Mouse (Mus musculus) MEL (cell line): ENCODE measurements around the gene Fcho1. TPM values are rescaled to one million over a fixed set of nuclear protein-coding genes. Genes with fewer than 3 reads are reported as not detected.

Experiments used
- DNase-seq: peaks from one replicate; pipeline ENCODE4 v3.0.0; 2011; ENCODE audit warnings: low read depth, low spot score
- H3K27ac ChIP-seq: 2 replicates; pipeline ENCODE4 v1.5.1; 2012; ENCODE audit warnings: low read depth, mild to moderate bottlenecking, control low read depth, low read length, moderate library complexity; ENCODE audit not compliant: control insufficient read depth
- H3K27me3 ChIP-seq, 2 experiments: fragments of 150-350 bp in 1 of 2; sonication (generic) in 1 of 2; 2 replicates each; pipeline ENCODE4 v1.6.1; 2012; ENCODE audit warnings: low read length in 2 of 2, mild to moderate bottlenecking in 2 of 2, improper control_type of control experiment in 1 of 2, moderate library complexity in 1 of 2; ENCODE audit not compliant: insufficient read depth in 2 of 2, control insufficient read depth in 1 of 2
- H3K36me3 ChIP-seq, 2 experiments: 2 replicates each; pipeline ENCODE4 v1.6.1; 2012 to 2014; ENCODE audit warnings: low read length in 2 of 2, improper control_type of control experiment in 1 of 2, inconsistent platforms in 1 of 2, mild to moderate bottlenecking in 1 of 2; ENCODE audit not compliant: insufficient read depth in 2 of 2, control insufficient read depth in 1 of 2
- H3K4me1 ChIP-seq, 2 experiments: fragments of 150-350 bp in 1 of 2; sonication (generic) in 1 of 2; 2 replicates each; pipeline ENCODE4 v1.6.1; 2012; ENCODE audit warnings: low read length in 2 of 2, improper control_type of control experiment in 1 of 2, mild to moderate bottlenecking in 1 of 2; ENCODE audit not compliant: insufficient read depth in 2 of 2, control insufficient read depth in 1 of 2
- H3K4me3 ChIP-seq, 2 experiments: fragments of 150-350 bp in 1 of 2; sonication (generic) in 1 of 2; 2 replicates each; pipeline ENCODE4 v1.5.1; 2012; ENCODE audit warnings: low read depth in 2 of 2, low read length in 2 of 2, mild to moderate bottlenecking in 2 of 2, moderate library complexity in 2 of 2, control low read depth in 1 of 2, improper control_type of control experiment in 1 of 2; ENCODE audit not compliant: control insufficient read depth in 1 of 2, insufficient read depth in 1 of 2
- H3K79me2 ChIP-seq: 2 replicates; pipeline ENCODE4 v1.6.1; 2012; ENCODE audit warnings: mild to moderate bottlenecking, low read length, moderate library complexity; ENCODE audit not compliant: control insufficient read depth, poor library complexity, insufficient read depth
- H3K9ac ChIP-seq: 2 replicates; pipeline ENCODE4 v1.6.1; 2012; ENCODE audit warnings: low read depth, mild to moderate bottlenecking, control low read depth, low read length, moderate library complexity; ENCODE audit not compliant: control insufficient read depth, poor library complexity, severe bottlenecking
- H3K9me3 ChIP-seq: fragments of 150-350 bp; sonication (generic); replicated peaks from 2 replicates; pipeline ENCODE4 v1.6.1; 2012; ENCODE audit warnings: mild to moderate bottlenecking, low read length, improper control_type of control experiment, moderate library complexity; ENCODE audit not compliant: insufficient read depth
- BHLHE40 ChIP-seq: IDR thresholded peaks from 2 replicates; pipeline ENCODE4 v1.6.1; 2012; ENCODE audit warnings: low read depth, mild to moderate bottlenecking, inconsistent platforms, low read length, improper control_type of control experiment, borderline replicate concordance
- CHD1 ChIP-seq: IDR thresholded peaks from 2 replicates; pipeline ENCODE4 v1.6.1; 2012; ENCODE audit warnings: low read depth, mild to moderate bottlenecking, inconsistent platforms, low read length, improper control_type of control experiment
- E2F4 ChIP-seq: IDR thresholded peaks from 2 replicates; pipeline ENCODE4 v1.6.1; 2011; ENCODE audit warnings: low read depth, low read length, improper control_type of control experiment, borderline replicate concordance
- GABPA ChIP-seq: IDR thresholded peaks from 2 replicates; pipeline ENCODE4 v1.6.1; 2012; ENCODE audit warnings: low read depth, mild to moderate bottlenecking, inconsistent platforms, low read length, improper control_type of control experiment, moderate library complexity
- GATA1 ChIP-seq: IDR thresholded peaks from 2 replicates; pipeline ENCODE4 v1.6.1; 2011; ENCODE audit warnings: low read depth, low read length, improper control_type of control experiment
- HCFC1 ChIP-seq: IDR thresholded peaks from 2 replicates; pipeline ENCODE4 v1.6.1; 2012; ENCODE audit warnings: low read depth, mild to moderate bottlenecking, inconsistent platforms, low read length, improper control_type of control experiment, moderate library complexity
- JUND ChIP-seq: IDR thresholded peaks from 2 replicates; pipeline ENCODE4 v1.6.1; 2011; ENCODE audit warnings: low read depth, mild to moderate bottlenecking, improper control_type of control experiment, low read length
- KAT2A ChIP-seq: conservative IDR thresholded peaks from 2 replicates; pipeline ENCODE4 v1.6.1; 2012; ENCODE audit warnings: low read depth, low read length, improper control_type of control experiment, inconsistent platforms
- MAX ChIP-seq: IDR thresholded peaks from 2 replicates; pipeline ENCODE4 v1.6.1; 2011; ENCODE audit warnings: low read length, improper control_type of control experiment
- MAZ ChIP-seq: IDR thresholded peaks from 2 replicates; pipeline ENCODE4 v1.6.1; 2012; ENCODE audit warnings: low read depth, mild to moderate bottlenecking, inconsistent platforms, low read length, improper control_type of control experiment
- MEF2A ChIP-seq: IDR thresholded peaks from 2 replicates; pipeline ENCODE4 v1.6.1; 2014; ENCODE audit warnings: low read depth, mild to moderate bottlenecking, inconsistent platforms, low read length, improper control_type of control experiment; ENCODE audit not compliant: poor library complexity, insufficient replicate concordance, severe bottlenecking; ENCODE audit errors: extremely low read depth
- MXI1 ChIP-seq: IDR thresholded peaks from 2 replicates; pipeline ENCODE4 v1.6.1; 2011; ENCODE audit warnings: mild to moderate bottlenecking, low read depth, low read length, improper control_type of control experiment
- MYB ChIP-seq: IDR thresholded peaks from 2 replicates; pipeline ENCODE4 v1.6.1; 2011; ENCODE audit warnings: mild to moderate bottlenecking, low read depth, low read length, improper control_type of control experiment
- MYC ChIP-seq: IDR thresholded peaks from 2 replicates; pipeline ENCODE4 v1.6.1; 2011; ENCODE audit warnings: low read depth, mild to moderate bottlenecking, low read length, improper control_type of control experiment, moderate library complexity
- NELFE ChIP-seq: IDR thresholded peaks from 2 replicates; pipeline ENCODE4 v1.6.1; 2011; ENCODE audit warnings: low read depth, low read length, improper control_type of control experiment
- NRF1 ChIP-seq: IDR thresholded peaks from 2 replicates; pipeline ENCODE4 v1.6.1; 2014; ENCODE audit warnings: low read depth, mild to moderate bottlenecking, inconsistent platforms, low read length, improper control_type of control experiment, moderate library complexity; ENCODE audit not compliant: poor library complexity, insufficient read depth, severe bottlenecking
- POLR2AphosphoS2 ChIP-seq: IDR thresholded peaks from 2 replicates; pipeline ENCODE4 v1.6.1; 2011; ENCODE audit warnings: low read length, improper control_type of control experiment
- POLR2AphosphoS5 ChIP-seq: IDR thresholded peaks from 2 replicates; pipeline ENCODE4 v1.6.1; 2012; ENCODE audit warnings: low read depth, borderline replicate concordance, mild to moderate bottlenecking, inconsistent platforms, low read length, moderate library complexity, mixed read lengths
- RAD21 ChIP-seq: IDR thresholded peaks from 2 replicates; pipeline ENCODE4 v1.6.1; 2011; ENCODE audit warnings: mild to moderate bottlenecking, low read depth, low read length, improper control_type of control experiment
- RCOR1 ChIP-seq: IDR thresholded peaks from 2 replicates; pipeline ENCODE4 v1.6.1; 2012; ENCODE audit warnings: low read depth, mild to moderate bottlenecking, inconsistent platforms, low read length, improper control_type of control experiment
- SIN3A ChIP-seq: IDR thresholded peaks from 2 replicates; pipeline ENCODE4 v1.6.1; 2012; ENCODE audit warnings: low read length, improper control_type of control experiment, inconsistent platforms
- TAL1 ChIP-seq: IDR thresholded peaks from 2 replicates; pipeline ENCODE4 v1.6.1; 2012; ENCODE audit warnings: mild to moderate bottlenecking, inconsistent platforms, low read length, moderate library complexity, mixed read lengths
- TBP ChIP-seq: IDR thresholded peaks from 2 replicates; pipeline ENCODE4 v1.8.0; 2011; ENCODE audit warnings: low read depth, low read length, improper control_type of control experiment
- TCF12 ChIP-seq: IDR thresholded peaks from 2 replicates; pipeline ENCODE4 v1.6.1; 2014; ENCODE audit warnings: low read depth, mild to moderate bottlenecking, inconsistent platforms, low read length, improper control_type of control experiment, moderate library complexity
- UBTF ChIP-seq: IDR thresholded peaks from 2 replicates; pipeline ENCODE4 v1.6.1; 2012; ENCODE audit warnings: low read depth, mild to moderate bottlenecking, inconsistent platforms, low read length, improper control_type of control experiment, moderate library complexity, borderline replicate concordance; ENCODE audit not compliant: insufficient read depth
- USF1 ChIP-seq: IDR thresholded peaks from 2 replicates; pipeline ENCODE4 v1.6.1; 2014; ENCODE audit warnings: low read depth, mild to moderate bottlenecking, inconsistent platforms, low read length, improper control_type of control experiment, moderate library complexity
- USF2 ChIP-seq, 2 experiments: IDR thresholded peaks; 2 replicates each; pipeline ENCODE4 v1.6.1; 2011 to 2012; ENCODE audit warnings: improper control_type of control experiment in 2 of 2, low read length in 2 of 2, borderline replicate concordance in 1 of 2, inconsistent platforms in 1 of 2, low read depth in 1 of 2, mild to moderate bottlenecking in 1 of 2; ENCODE audit not compliant: insufficient read depth in 1 of 2
- ZC3H11A ChIP-seq: IDR thresholded peaks from 2 replicates; pipeline ENCODE4 v1.6.1; 2012; ENCODE audit warnings: low read depth, mild to moderate bottlenecking, inconsistent platforms, low read length, improper control_type of control experiment
- ZKSCAN1 ChIP-seq: IDR thresholded peaks from 2 replicates; pipeline ENCODE4 v1.6.1; 2012; ENCODE audit warnings: low read depth, mild to moderate bottlenecking, inconsistent platforms, low read length, improper control_type of control experiment, moderate library complexity
- ZMIZ1 ChIP-seq: IDR thresholded peaks from 2 replicates; pipeline ENCODE4 v1.6.1; 2012; ENCODE audit warnings: low read depth, mild to moderate bottlenecking, inconsistent platforms, low read length, improper control_type of control experiment, moderate library complexity
- polyA plus RNA-seq, 2 experiments: library from polyadenylated mRNA; stranded (reverse) in 1 of 2; unstranded in 1 of 2; fragments of >175 nt in 1 of 2; fragments of >200 nt in 1 of 2; gene quantifications; 2 replicates each; pipeline versions ENCODE4 v1.2.1 to v1.2.4; 2012; ENCODE audit warnings: low replicate concordance in 2 of 2, low read depth in 1 of 2; ENCODE audit not compliant: insufficient read length in 2 of 2, insufficient read depth in 1 of 2, missing spikeins in 1 of 2
- total RNA-seq: library from RNA; depleted of rRNA; stranded (reverse); fragments of 300-350 nt; gene quantifications from 2 replicates; pipeline ENCODE4 v1.2.3, GENCODE M21; 2012

Gene Fcho1
- total and polyA plus RNA-seq, 3 experiments, result 3.7 to 6.8 TPM; not detected in 1

- Histone ChIP-seq H3K9me3 (no peaks in the 10 kb centered on the region), H3K4me3 (no peak overlapping the region), H3K27ac (no peak overlapping the region), H3K4me1 (no peaks in the 10 kb centered on the region), H3K79me2 (no peaks in the 10 kb centered on the region), H3K36me3 (no peaks in the 10 kb centered on the region), H3K9ac (no peak overlapping the region), H3K27me3 (no peaks in the 10 kb centered on the region)
- TF ChIP-seq TCF12, result no peak
- TF ChIP-seq MYC, result no peak
- no peak for TF ChIP-seq TBP
- TF ChIP-seq KAT2A, result no peak
- TF ChIP-seq ZMIZ1, result no peak
- TF ChIP-seq MEF2A, result no peak
- TF ChIP-seq E2F4, result no peak
- no peak for TF ChIP-seq JUND
- no peak for TF ChIP-seq MXI1
- TF ChIP-seq USF1, result no peak
- TF ChIP-seq GATA1, result no peak
- no peak for TF ChIP-seq MAZ
- no peak for TF ChIP-seq NELFE
- TF ChIP-seq USF2 (IDR thresholded peaks at IDR 0.05; ENCODE audit: borderline replicate concordance in 1 of 2, insufficient read depth in 1 of 2, low read depth in 1 of 2, low read length in 2 of 2), result no peak
- no peak for TF ChIP-seq TAL1
- TF ChIP-seq POLR2AphosphoS2, result no peak
- TF ChIP-seq POLR2AphosphoS5, result no peak
- TF ChIP-seq CHD1, result no peak
- no peak for TF ChIP-seq SIN3A
- no peak for TF ChIP-seq GABPA
- DNase-seq, result no peak
These were observed 16.2 kb upstream of the Fcho1 start for GRCm38 (mm10) chr8:71741687-71742114.

GRCm38 (mm10) chr8:71741226-71741625 is 15.7 kb upstream of the Fcho1 start:
- Histone ChIP-seq H3K36me3 (no peaks in the 10 kb centered on the region), H3K4me1 (no peaks in the 10 kb centered on the region), H3K79me2 (no peaks in the 10 kb centered on the region), H3K4me3 (no peak overlapping the region), H3K27ac (no peak overlapping the region)
- TF ChIP-seq JUND (no peak), ZC3H11A (no peak), TCF12 (no peak), BHLHE40 (no peak), TAL1 (no peak), TBP (no peak), POLR2AphosphoS5 (no peak), CHD1 (no peak), ZKSCAN1 (no peak), MAZ (no peak), USF1 (no peak), MAX (no peak), RAD21 (no peak), MYB (no peak), NRF1 (no peak), MXI1 (no peak), RCOR1 (no peak), UBTF (no peak), HCFC1 (no peak), MEF2A (no peak)
- TF ChIP-seq, all 39 proteins: peak for 0
- no peak for DNase-seq
- no peaks in the 10 kb centered on the region for H3K9me3 ChIP-seq
- H3K9ac ChIP-seq, result no peak overlapping the region
- no peaks in the 10 kb centered on the region for H3K27me3 ChIP-seq
